Mouse (Mus musculus): ENCODE results near the gene Zfp174. TPM values are rescaled to one million over a fixed set of nuclear protein-coding genes. Genes with fewer than 3 reads are reported as not detected.

Zfp174 gene
- total RNA-seq (2023): under 1 TPM; 0.67 to 0.83 TPM

DNA sequence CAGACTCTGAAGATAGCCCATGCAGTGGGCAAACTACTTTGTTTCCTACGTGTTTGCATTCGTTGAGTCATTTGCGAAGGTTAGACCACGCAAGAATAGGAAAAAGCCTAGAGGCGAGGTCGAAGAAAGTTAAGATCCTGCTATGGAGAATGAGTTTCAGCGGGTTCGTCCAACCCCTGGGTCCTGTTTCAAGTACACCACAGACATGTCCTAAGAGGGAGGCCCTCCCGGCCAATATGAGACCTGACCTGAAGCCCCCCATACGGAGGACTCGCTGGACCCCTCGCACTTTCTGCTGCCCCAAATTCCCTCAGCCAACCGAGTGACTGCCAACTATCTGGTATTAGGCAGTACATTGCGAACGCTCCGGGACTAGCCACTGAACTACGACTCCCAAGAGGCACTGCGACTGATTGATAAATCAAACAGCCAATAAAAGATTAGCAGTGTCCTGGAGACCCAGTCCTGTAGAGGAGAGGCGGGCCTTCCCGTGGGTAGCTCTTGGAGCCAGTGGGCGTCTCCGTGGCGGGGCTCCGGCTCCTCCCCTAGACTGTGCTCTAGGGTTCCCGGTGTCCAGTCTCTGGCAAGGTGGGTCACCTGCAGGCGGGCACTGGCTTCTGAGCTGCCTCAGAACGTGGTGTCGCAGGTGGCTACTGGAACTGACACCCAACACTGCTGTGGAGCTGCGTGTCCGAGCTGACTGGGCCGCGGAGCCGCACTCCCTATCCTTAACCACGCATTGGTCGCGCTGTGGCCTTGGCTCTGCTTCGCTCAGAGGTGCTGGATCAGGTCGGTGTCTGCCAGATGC lies at the start of gene Zfp174:
Gene Zfp174 (plus strand): TSS at position 558 of the 808 bp plus-strand sequence.

DNA sequence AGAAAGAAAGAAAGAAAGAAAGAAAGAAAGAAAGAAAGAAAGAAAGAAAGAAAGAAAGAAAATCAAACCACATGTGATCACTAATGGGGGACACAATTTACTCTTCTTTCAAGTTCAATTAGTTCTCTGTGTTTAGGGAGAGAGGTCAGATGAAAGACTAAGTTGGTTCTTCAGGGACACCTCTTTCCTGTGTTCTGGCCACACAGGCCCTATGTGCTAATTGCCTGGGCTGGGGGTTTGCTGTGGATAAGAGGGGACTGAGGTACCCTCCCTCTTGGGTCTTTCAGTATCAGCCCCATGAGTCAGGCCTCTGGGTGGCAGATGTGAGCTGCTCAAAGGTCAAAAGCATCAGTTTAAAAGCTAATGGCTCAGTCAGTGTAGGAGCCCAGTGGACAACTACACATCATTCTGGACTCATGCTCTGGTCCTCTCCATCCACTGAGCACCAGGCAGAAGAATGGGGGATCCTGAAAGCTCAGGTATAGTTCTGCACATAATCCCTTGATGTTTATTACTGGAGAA lies 16.4 kb upstream of the Zfp174 start, which contains the start of gene Olfr15:
Gene Olfr15 (plus strand): TSS at position 291 of the 522 bp plus-strand sequence.

DNA sequence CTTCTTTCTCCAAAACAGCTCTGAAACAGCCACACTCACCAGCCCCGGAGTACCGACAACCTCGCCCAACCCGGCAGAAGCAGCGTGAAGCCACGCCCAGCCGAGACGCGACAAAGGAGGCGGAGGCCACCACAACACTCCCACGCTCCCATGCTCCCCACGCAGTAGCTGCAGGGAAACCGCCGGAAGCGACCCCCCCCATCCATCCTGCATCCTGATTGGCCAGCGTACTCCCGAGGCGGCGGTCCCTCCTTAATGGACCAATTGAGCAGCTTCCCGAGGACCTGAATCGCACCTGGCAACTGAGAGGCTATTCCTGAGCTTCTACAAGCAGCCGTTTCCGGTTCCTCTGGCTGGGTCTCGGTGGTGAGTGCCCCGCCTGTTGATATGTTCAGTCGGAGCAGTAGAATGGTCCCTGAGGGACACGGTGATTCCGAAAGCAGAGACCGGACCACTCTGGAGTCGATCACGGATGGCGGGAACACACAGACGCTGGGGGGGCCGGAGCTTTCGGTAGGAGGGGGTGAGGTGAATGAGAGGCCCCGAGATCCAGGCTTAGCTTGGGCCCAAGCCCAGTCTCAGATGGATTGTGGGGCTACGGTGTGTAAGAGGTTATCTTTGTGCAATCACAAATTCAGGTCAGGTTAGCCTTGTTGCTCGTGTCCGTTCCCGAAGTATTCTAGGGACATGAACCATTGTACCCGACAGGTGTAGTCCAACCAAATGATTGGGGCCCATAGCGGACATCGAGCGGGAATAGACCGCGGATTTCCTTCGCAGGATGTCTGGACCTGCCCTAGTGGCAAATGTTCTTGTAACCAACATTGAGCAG lies 25.4 kb downstream of the Zfp174 start, which contains the start of gene Naa60:
Gene Naa60 (plus strand): TSS at position 160 of the 832 bp plus-strand sequence.

DNA sequence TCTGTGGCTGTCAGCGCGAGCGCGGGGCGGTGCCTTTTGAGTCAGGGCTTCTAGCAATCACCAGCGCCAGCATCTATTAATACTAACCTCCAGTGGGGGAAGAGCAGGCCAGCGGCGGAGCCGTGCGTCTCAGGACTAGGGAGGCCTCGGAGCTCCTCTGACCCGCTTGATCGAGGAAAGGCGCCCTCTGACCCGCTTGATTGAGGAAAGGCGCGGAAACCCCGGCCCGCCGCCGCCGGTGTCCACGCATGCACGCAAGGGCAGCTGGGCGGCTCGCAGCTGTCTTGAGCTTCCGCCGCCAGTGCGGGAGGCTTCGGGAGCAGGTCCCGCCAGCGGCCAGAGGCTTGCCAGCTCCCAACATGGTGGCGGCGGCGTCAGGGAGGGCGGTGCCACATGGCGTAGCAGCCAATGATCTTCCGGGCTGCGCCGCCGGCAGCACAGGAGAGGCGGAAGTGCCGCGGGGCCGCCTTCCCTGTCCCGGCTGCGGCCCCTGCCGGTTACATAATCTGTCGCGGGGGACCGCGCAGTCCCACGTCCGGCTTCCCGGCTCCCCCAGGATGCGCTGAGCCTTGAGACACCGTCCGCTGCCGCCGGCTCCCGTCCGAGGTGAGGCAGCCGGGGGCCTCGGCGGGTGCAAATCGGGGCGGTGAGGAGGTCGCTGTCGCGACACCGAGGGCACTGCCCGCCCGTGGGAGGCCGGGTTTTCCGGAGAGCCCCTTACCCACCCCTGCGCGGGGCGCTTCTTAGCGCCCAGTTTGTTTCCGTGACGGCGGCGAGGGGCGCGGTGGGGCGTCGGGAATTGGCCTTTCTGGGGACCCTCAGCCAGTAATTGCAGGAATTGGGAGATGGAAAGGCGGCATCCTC lies 37.4 kb downstream of the Zfp174 start, which contains the start of the genes Zfp597 and Gm20695:
Gene Zfp597 (minus strand): TSS at position 361 of the 864 bp plus-strand sequence.
Gene Gm20695 (plus strand): TSS at position 448 of the 864 bp plus-strand sequence.

Other genes with a start within 250 kb of the Zfp174 start
- under 1 TPM in 1 of 2 experiments, not detected in 1; 0.35 TPM for gene Mefv, start 129.2 kb upstream of the Zfp174 start, total RNA-seq (2023)
- 10 to 100 TPM; 60.7 to 65.1 TPM for gene Zfp263, start 103.2 kb upstream of the Zfp174 start, total RNA-seq (2023)
- gene Olfr15, start 16.4 kb upstream of the Zfp174 start, total RNA-seq (2023): not detected
- 10 to 100 TPM; 92.7 to 93.5 TPM for gene Naa60, start 25.1 kb downstream of the Zfp174 start, total RNA-seq (2023)
- gene Zfp597, start 37.3 kb downstream of the Zfp174 start, total RNA-seq (2023): 10 to 100 TPM; 33.5 to 35.4 TPM
- gene Gm20695, start 37.4 kb downstream of the Zfp174 start, total RNA-seq (2023): 1 to 10 TPM in 1 of 2 experiments, not detected in 1; 1.6 TPM
- gene 1700037C18Rik, start 61.4 kb downstream of the Zfp174 start, total RNA-seq (2023): 1 to 10 TPM; 3.3 to 4.1 TPM
- 10 to 100 TPM; 31.0 to 31.9 TPM for gene Cluap1, start 61.5 kb downstream of the Zfp174 start, total RNA-seq (2023)
- gene Nlrc3, start 129.4 kb downstream of the Zfp174 start, total RNA-seq (2023): 100 to 1,000 TPM; 104 to 113 TPM
- 10 to 100 TPM; 71.3 to 82.6 TPM for gene Slx4, start 156.5 kb downstream of the Zfp174 start, total RNA-seq (2023)
- gene Dnase1, start 189.7 kb downstream of the Zfp174 start, total RNA-seq (2023): not detected
- gene Trap1, start 230.6 kb downstream of the Zfp174 start, total RNA-seq (2023): 10 to 100 TPM; 79.4 to 91.9 TPM

All from T-cell, adult 66 days (primary cell).